Mouse (Mus musculus) adrenal gland, postnatal 25 days (tissue): Measurements from ENCODE around the gene Hacd3. TPM values are rescaled to one million over a fixed set of nuclear protein-coding genes. Genes with fewer than 3 reads are reported as not detected.
"Not testable (repeated sequence)": the region's sequence is repeated elsewhere in the genome, so short reads cannot be mapped to it uniquely, and the experiment has no call there.

Source experiments
- DNase-seq: peaks from one replicate; pipeline ENCODE4 v3.0.0; 2021; ENCODE audit warnings: mixed read lengths
- long read RNA-seq: library from polyadenylated mRNA; stranded (forward); transcript quantifications from one replicate; pipeline ENCODE4 v2.0.0, GENCODE M21; 2021
- total RNA-seq: library from RNA; stranded (reverse); gene quantifications from 2 replicates; pipeline ENCODE4 v1.2.3, GENCODE M21; 2021

The Hacd3 gene
- total RNA-seq, result 290 and 361 TPM in 2 replicates
- long read RNA-seq, transcript Hacd3-201 (11 exons, 2,709 nt), result major isoform, 298 of 327 reads
- long read RNA-seq, partial matches to known transcripts, result 19 of 327 reads
- long read RNA-seq, other reads (novel, unspliced or antisense), result 10 of 327 reads

DNA sequence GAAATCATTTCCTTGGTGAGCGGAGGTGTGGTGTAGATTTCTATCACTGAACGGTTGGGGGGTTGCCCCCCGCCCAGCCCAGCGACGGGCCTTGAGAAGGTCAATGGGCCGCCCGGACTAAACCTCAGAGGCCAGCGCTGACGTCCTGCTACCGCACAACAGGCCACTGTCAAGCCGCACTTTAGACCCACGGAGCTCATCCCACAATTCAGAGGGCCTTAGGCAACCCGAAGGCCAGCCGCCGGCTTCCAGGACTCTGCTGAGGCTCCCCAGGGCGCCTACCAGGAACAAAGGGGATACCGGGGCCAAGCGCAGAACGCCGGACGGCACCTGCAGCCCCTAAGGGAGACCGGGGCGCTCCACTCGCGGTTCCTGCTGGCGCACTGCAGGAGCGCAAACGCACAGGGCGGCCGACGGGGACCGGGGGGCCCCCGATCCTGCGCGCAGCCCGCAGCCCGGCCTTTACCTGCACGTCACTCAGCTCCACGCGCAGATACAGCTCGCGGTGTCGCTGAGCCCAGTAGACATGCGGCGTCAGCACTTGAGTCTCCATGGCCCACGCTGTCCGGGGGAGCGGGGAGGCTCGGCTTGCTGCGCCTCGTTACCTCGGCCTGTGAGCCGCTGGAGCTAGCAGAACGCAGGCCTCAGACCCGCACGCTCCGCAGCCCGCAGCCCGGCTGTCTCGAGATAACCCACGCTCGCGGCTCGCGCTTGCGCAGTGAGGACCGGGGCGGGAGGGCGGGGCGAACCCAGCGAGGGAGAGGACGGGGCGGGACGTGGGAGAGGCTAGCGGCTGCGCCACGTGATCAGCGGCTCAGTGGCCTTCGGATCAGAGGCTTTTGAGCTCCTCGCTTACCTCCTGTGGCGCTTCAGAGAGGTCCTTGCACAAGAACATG is at the start of gene Hacd3:
Hacd3 (minus strand) TSS at position 703 of the 896 bp plus-strand sequence.
- peak; percentile 94 for DNase-seq

DNA sequence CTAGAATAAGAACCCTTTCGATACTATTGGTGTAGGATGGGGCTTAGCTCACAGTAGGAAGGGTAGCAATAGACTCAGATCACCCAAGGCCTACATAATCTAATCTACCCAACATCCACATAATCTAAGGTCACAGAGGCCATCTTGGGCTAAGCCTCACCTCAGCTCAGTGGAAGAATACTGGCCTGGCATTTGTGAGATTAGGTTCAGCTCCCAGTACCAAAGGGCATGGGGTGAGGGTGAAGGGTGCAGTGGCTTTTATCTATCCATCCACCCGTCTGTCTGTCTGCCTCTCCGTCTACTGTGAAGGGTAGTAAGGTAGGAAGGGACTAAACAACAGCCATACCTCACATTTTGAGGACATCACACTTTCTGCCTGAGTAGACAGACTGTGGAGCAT is 49.1 kb upstream of the Hacd3 start:
- no peak for DNase-seq

DNA sequence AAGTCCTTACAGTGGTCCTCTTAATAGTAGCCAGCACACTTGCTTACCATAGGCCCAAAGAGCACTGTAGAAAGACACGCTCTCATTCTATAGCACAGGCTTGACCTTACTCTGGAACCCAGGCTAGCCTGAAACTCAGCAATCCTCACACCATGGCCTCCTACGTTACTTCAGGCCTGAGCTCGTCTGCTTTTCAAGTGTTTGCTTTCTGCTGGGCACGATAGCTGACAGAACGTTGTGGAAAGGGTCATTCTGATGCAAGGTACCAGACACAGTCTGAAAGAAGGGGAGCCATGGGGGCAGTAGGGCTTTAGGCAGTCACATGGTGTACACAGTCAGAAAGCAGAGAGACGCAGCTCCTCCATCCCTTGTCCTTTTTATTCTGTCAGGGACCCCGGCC is 42.8 kb upstream of the Hacd3 start:
- no peak for DNase-seq

DNA sequence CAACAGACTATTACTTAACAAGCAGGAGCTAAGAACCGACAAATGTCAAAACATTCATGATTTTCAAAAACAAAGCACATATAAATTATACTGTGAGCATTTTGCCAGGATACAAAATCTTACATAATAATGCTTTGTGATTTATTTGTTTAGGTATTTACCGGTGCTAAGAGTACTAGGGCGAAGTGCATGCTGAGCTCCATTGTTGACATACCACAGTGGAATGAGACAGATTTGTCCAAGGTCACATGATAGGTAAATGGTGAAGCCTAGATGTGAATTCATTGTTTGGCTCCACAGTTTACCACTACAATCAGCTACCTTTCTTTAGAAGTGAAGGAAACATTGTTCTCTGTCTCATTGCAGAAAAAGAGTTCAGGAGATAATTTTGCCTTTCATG is 29.5 kb upstream of the Hacd3 start:
- no peak for DNase-seq

DNA sequence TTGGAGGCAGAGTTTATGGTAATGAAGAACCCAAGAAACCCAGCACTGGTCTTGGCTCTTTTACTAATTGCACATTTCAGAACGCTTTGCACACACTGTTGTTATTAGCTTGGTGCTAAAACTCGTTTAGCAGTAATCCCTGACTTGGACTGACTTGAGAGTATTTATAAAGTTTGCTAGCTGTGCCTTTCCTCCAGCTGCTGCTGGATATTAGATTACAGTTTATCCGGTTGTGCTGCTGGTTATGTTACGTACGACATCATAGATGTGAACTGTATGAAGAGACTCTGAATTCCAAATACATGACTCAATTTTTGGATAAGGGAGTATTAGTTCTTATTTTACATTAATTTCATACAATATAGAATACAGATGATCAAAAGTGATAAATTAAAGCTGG is 27.9 kb upstream of the Hacd3 start:
- no peak for DNase-seq

GRCm38 (mm10) chr9:65046993-65047392 is 25.5 kb upstream of the Hacd3 start:
- no peak for DNase-seq

DNA sequence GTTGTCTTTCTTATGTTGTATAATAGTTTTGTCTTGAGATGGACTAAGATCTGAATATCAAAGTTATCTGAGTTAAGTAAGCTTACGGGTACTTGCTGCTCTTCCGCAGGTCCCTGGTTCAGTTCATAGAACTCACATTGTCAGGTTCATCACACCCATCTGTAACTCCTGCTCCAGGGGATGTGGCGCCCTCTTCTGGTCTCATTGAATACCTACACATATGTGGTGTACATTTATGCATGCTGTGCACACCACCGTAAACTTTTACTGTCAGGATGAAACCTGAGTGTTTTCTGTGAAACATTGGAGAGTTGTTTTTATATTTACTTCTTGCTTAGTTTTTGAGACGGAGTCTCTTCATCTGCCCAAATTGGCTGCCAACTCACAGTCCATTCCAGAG is 19.9 kb upstream of the Hacd3 start:
- no peak for DNase-seq

DNA sequence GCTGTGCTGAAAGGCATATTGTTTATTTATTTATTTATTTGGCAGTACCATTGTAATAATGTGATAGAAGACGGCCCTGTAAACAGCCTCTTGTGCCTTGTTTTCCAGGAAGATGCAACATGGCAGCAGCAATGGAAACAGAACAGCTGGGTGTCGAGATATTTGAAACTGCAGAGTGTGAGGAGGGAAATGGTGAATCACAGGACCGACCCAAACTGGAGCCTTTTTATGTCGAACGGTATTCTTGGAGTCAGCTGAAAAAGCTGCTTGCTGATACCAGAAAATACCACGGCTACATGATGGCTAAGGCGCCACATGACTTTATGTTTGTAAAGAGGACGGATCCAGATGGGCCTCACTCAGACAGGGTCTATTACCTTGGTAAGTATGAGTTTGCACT is 15.4 kb upstream of the Hacd3 start:
- DNase-seq, result no peak

DNA sequence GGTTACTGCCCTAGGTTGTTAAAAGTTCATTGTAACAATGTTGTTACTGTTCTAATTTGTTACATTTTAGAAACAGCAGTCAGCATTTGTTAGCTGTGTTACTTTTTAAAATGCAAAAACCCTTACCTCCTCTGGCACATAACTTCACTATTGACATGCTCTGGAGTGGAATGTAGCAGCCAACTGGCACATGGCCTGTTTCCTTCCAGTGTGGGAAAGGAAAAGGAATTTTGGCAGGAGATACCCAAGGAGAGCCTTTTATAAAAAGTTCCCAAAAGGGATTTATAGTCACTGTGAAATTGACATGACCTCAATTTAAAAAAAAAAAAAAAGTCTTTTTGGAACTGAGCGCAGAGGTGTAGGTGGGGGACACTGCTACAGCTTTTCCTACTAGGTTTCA is 15.0 kb upstream of the Hacd3 start:
- DNase-seq, result peak; percentile 44

- DNase-seq, result peak; percentile 93
Observed at GRCm38 (mm10) chr9:65032269-65033108, 11.0 kb upstream of the Hacd3 start, which contains the start of gene Dpp8. Dpp8 (plus strand) TSS chr9:65032414.

GRCm38 (mm10) chr9:65031894-65032268 is 10.4 kb upstream of the Hacd3 start:
- DNase-seq, result no peak

- not testable (repeated sequence) for DNase-seq
Observed at GRCm38 (mm10) chr9:65031355-65031754, 9.9 kb upstream of the Hacd3 start.

DNA sequence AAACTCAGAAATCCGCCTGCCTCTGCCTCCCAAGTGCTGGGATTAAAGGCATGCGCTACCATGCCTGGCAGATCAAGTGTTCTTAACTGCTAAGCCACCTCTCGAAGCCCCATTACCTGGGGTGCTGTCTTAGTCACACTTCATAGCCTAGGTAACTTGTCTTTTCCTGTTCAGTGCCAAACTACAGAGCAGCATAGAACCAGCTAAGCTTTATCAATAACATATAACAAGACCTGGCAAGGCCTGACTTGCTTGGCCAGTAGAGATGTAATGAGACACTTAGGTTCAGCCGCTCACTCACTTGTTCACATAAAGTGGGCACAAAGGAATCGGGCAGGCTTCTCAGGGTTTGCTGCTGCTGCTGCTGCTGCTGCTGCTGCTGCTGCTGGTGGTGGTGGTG is 6.8 kb upstream of the Hacd3 start:
- no peak for DNase-seq

- DNase-seq, result no peak
Observed at GRCm38 (mm10) chr9:65027241-65027640, 5.7 kb upstream of the Hacd3 start.

- DNase-seq, result no peak
Observed at GRCm38 (mm10) chr9:65023447-65023846, 2.0 kb upstream of the Hacd3 start.

- peak; percentile 65 for DNase-seq
Observed at GRCm38 (mm10) chr9:65022580-65023135, 1.2 kb upstream of the Hacd3 start.

GRCm38 (mm10) chr9:65021887-65022579 is 540 bp upstream of the Hacd3 start:
- DNase-seq, result no peak

GRCm38 (mm10) chr9:65020128-65020527 is 1.4 kb downstream of the Hacd3 start:
- DNase-seq, result no peak

GRCm38 (mm10) chr9:65019146-65019545 is 2.3 kb downstream of the Hacd3 start:
- DNase-seq, result no peak

- DNase-seq, result no peak
Observed at GRCm38 (mm10) chr9:65018588-65019121, 2.8 kb downstream of the Hacd3 start.

DNA sequence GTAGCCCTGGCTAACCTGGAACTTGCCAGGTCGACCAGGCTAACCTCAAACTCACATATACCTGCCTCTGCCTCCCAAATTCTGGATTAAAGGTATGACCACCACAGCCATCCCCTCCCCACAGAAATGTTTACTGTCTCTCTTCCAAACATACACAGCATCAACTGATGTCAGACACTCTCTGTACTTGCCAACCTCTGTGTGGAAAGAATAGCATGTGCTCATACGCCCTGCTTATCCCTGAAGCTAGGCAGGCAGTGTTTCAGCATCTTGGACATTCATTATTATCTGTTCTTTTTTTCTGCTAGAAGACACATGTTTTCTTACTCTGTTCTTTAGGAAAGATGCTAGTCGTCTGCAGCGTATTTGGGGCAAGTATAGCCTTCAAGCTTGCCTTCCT is 3.6 kb downstream of the Hacd3 start:
- no peak for DNase-seq
